Mouse (Mus musculus) testis, postnatal 10 days (tissue): ENCODE results near the gene Tmem202.

Source experiments
- DNase-seq: peaks from one replicate; pipeline ENCODE4 v3.0.0; 2021; ENCODE audit warnings: low spot score

Tmem202 gene

GRCm38 (mm10) chr9:59533422-59533821 is 6.2 kb downstream of the Tmem202 start:
- DNase-seq = no peak

GRCm38 (mm10) chr9:59531645-59532044 is 8.0 kb downstream of the Tmem202 start:
- no peak for DNase-seq

GRCm38 (mm10) chr9:59528274-59528673 is 11.4 kb downstream of the Tmem202 start:
- DNase-seq = no peak

GRCm38 (mm10) chr9:59527580-59527979 is 12.1 kb downstream of the Tmem202 start:
- DNase-seq = no peak

GRCm38 (mm10) chr9:59526727-59527126 is 12.9 kb downstream of the Tmem202 start:
- DNase-seq = no peak

DNA sequence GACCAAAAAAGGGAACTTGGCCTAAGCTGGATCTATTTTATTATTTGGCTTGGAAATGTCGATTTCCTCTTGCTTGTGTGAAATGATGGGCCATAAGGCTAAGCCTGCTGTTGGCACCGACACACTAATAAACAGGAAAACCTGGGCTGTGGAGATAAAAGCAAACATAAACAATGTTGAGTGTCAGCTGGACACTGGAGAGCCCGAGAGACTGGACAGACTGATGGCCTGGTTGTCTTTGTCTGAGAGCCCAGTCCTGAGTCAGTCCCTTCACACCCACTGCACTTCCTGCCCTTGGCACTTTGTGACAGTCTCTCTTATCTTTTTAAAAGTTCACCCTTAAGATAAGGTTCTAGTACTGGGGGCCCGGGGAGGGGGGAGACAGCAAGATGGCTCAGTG is 16.7 kb downstream of the Tmem202 start:
- no peak for DNase-seq

DNA sequence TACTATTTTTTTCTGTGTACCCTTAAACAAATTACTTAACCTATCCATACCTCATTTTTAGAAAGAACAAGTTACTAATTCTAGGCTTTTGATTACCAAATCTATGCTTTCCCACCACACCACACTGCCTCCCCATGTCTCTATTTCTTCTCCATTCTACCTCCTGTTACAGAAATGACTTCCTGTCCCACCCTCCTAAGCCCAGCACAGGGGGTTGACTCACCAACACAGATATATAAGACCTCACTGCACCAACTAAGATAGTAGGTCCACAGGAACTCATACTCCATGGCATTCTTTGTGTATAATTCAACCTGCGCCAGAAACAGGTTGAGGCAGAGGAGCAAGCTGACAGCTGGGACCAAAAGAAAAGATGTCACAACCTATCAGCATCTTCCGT is 20.3 kb downstream of the Tmem202 start:
- no peak for DNase-seq

- peak; percentile 64 for DNase-seq
Observed at GRCm38 (mm10) chr9:59518976-59519375, 20.7 kb downstream of the Tmem202 start.

- no peak for DNase-seq
Observed at GRCm38 (mm10) chr9:59517127-59517526, 22.5 kb downstream of the Tmem202 start.

DNA sequence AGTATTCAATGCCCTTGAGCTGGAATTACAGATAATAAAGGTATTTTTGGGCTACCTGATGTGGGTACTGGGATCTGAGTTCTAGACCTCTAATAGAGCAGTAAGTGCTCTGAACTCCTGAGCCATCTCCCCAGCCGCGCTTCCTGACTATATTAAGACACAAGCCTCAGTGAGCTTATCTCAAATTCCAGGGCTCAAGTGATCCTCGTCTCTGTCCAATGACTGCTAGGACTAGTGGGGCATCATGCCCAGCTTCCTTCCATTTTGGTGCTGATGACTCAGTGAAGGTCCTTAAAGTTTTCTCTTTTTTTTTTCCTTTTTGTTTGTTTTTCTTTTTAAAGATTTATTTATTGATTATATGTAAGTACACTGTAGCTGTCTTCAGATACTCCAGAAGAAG is 24.6 kb downstream of the Tmem202 start:
- DNase-seq = no peak

DNA sequence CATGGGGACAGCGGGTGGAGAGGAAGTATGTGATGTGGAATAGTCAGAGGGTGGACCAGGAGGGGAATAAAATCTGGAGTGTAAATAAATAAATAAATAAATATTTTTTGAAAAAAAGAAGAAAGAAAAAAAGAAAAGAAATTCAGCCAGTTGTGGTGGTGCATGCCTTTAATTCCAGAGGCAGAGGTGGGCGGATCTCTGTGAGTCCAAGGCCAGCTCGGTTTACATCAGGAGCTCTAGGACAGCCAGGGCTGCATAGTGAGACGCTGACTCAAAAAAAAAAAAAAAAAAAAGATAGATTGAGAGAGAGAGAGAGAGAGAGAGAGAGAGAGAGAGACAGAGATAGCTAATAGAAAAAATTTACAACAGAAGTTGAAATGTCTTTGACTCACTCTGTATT is 27.3 kb downstream of the Tmem202 start:
- DNase-seq = no peak

DNA sequence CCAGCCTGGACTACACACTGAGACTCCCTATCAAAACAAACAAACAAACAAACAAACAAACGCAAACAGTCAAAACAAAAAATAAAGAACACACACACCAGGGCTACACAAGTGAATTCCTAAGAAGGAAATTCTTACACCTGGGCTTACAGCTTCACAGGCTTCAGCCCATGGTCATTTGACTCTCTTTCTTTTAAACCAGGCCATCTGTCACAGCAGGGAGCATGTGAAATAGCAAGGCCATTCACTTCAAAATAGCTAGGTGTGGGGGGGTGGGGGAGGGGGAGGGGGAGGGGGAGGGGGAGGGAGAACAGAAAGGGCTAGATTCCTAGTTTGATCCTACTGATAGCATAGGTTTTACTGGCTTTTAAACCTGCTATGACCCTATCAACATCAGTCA is 31.5 kb downstream of the Tmem202 start:
- DNase-seq = no peak

DNA sequence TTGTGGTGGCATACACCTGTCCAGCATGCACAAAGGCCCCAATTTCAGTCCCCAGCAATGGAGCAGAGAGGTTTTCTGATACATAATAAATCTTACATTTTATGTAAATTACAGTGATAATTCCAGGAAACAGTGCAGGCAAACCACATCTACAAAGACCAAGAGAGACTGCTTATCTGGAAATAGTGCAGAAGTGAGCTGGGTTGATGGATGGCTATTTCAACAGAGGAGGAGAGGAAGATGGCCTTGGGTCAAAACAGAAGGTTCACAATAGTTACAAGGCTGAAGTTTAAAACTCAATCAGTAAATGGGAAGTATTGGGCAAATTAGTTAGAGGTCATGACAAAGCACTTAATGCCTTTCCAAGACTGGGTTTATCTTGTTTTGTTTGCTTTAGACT is 52.3 kb downstream of the Tmem202 start:
- no peak for DNase-seq

DNA sequence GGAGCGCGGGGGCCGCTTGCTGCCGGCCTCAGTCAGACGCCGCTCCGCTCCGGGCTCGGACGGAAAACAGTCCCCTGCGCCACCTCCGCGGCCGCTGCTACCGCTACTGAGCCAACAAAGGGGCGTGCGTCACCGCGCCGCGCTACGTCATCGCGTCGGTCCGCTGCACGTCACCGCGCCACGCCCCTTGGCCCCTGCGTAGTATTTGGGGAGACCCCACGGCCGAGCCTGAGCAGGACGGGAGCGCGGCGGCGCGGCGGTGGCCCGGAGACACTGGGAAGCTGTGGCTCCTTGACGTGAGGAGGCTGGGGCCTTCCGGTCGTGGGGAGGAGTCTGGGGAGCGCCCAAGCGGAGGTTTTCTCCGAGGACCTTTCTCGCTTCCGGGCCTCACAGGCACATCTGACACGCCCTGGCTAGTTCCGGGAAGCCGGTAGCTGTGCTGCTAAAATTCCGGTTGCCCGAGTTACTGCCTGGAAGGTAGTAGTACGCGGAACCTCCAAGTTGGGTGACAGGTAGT is 53.0 kb downstream of the Tmem202 start, which contains the start of gene Arih1:
Arih1 (minus strand) TSS at position 70 of the 517 bp plus-strand sequence.
- peak; percentile 100 for DNase-seq

GRCm38 (mm10) chr9:59486076-59486518 is 53.5 kb downstream of the Tmem202 start:
- no peak for DNase-seq

GRCm38 (mm10) chr9:59485511-59486075 is 54.1 kb downstream of the Tmem202 start:
- DNase-seq = peak; percentile 80

GRCm38 (mm10) chr9:59484760-59485159 is 54.9 kb downstream of the Tmem202 start:
- no peak for DNase-seq

DNA sequence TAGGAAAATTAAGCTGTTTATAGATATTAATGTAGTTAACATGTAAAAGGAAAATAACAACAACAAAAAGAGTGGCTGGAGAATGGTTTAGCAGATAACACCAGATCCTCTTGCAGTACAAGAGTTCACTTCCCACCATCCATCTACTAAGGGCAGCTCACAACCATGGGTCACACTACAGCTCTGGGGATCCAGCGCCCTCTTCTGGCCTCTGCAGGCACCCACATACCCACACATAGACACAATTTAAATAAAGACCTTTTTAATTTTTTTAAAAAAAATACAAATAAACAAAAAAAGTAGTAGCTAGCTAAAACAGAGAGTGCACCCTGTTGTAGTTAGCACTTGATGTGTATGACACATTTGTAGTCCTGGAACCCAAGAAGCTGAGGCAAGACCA is 57.2 kb downstream of the Tmem202 start:
- DNase-seq = peak; percentile 50

GRCm38 (mm10) chr9:59476617-59477016 is 63.0 kb downstream of the Tmem202 start:
- no peak for DNase-seq

- DNase-seq = no peak
Observed at GRCm38 (mm10) chr9:59474838-59475237, 64.8 kb downstream of the Tmem202 start.

GRCm38 (mm10) chr9:59473171-59473570 is 66.5 kb downstream of the Tmem202 start:
- no peak for DNase-seq

DNA sequence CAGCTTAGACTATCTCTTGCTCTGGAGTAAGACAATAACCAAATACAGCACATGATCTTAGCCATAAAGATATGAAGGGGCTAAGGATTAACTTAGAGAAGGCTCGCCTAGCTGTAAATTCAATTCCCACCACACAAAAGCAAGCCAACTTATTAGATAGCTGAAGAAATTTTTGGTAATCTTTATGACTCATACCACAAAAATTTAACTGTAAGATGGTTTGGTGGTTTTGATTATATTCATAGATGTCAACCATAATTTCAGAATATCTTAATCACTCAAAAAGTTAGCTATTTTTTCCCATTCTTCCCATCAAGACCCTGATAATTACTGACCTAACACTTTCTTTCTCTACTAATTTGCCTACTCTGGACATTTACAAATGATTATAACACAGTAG is 70.2 kb downstream of the Tmem202 start:
- no peak for DNase-seq
